Mouse (Mus musculus): Measurements from ENCODE around the gene Rfesd. TPM values are rescaled to one million over a fixed set of nuclear protein-coding genes. Genes with fewer than 3 reads are reported as not detected.

The Rfesd gene
- polyA plus RNA-seq (2012; rRNA removed) (8.6 and 11.0 TPM in 2 replicates), polyA plus RNA-seq (2014; fragmentation: Nextera tagmentation; extraction: Ambion mirVana) (20.6 and 21.3 TPM in 2 replicates)

DNA sequence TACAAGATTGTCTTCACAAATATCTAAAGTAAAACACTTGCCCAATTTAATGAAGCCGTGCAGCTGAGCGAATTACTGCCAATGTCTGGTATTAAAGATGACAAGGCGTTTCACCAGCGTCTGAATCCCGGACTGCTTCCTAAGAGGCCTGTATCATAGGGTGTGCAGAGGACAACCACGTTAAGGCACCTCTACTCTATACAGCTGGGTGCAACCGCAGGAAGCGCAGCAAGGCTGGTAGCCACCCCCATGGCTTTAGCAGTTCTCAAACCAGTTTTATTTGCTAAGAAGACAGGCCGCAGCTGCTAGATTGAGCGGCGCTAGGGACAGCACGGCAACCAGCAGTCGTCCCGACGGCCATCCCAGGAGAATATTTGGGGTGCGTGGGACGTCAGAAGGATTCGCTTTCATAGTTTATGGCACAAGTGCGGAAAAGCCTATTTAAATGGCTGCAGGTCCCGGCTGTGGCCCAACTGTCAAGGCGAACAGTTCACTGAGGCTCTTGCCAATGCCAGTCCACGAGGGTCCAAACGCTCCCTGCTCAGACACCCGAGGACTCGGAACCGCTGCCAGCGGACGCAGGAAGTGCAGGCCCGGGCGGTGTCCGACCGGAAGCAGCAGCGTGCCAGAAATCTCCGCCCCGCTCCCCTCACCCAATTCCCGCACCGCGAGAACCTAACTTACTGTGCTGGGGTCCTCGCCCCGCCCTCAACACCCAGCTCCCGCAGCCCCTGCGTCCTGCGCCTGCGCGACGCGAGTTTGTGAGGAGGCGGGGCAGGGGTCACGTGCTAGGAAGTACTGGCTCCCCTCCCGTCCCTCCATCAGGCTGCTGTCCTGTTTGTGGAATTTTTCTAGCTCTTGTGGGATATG lies at the start of gene Rfesd:
Gene Rfesd, minus strand, starts transcription at position 746 of the 870 bp plus-strand sequence.
- DNase-seq (ENCODE audit: low spot score) = peak; percentile 98
- peak within 1 kb of the TSS; percentile 78 for H3K4me3 ChIP-seq (replicated peaks; ENCODE audit: low read length)
- H3K9me3 ChIP-seq (ENCODE audit: control insufficient read depth, low read length) = no peaks in the 10 kb centered on the region
- no peaks in the 10 kb centered on the region for H3K27me3 ChIP-seq (ENCODE audit: control insufficient read depth, insufficient read depth, low read length)
- peak within 1 kb of the TSS; percentile 79 for H3K4me2 ChIP-seq (replicated peaks; ENCODE audit: low read depth, low read length, severe bottlenecking)
- peak; percentile 85; the same call in 1 of the 2 replicates for TF ChIP-seq POLR2A (IDR thresholded peaks at IDR 0.05; ENCODE audit: borderline replicate concordance, extremely low read depth, insufficient read depth, insufficient read length)
- H3K9ac ChIP-seq (ENCODE audit: low read depth, low read length, severe bottlenecking) = peak within 1 kb of the TSS; percentile 94
- ATAC-seq (ENCODE audit: low FRiP score, low read depth) = peak; percentile 100
- no peaks in the 10 kb centered on the region; the same call in 1 of the 2 replicates for H3K36me3 ChIP-seq (ENCODE audit: control insufficient read depth, insufficient read depth, low read length)
- WGBS = under 1% methylated on average over 50 of the region's 50 CpGs
- H3K27ac ChIP-seq (replicated peaks; ENCODE audit: low read depth, low read length) = peak within 1 kb of the TSS; percentile 94
- H3K4me1 ChIP-seq (ENCODE audit: control insufficient read depth, insufficient read depth, low read length) = peaks cover 4% of the 10 kb centered on the region

DNA sequence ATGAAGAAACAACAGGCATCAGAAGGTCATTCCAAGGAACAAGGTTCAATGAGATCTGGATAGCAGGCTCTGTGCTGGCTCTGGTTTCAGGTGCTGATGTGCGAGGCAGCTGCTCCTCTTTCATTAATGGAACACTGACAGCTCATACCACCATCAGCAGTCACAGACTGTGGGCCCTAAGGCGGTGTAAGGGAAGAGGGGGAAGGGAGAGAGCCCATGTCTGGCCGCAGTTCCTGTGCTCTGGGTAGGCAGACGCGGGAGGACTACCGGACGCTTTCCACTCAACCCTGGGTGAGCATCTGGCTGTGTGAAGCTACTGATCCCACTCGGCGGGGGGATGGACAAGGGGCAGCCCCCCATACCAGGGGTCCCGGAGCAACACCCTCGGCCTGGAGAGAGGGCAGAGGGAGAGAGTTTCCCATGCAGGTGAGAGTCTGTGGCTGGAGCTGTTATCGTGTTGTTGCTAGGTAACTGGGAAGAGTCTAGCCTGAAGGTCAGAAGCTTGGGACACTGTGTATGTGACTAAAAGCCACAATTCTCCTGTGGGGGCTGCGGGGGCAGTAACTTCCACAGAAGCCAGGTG lies 45.9 kb upstream of the Rfesd start:
- no peak for DNase-seq (ENCODE audit: low spot score)

DNA sequence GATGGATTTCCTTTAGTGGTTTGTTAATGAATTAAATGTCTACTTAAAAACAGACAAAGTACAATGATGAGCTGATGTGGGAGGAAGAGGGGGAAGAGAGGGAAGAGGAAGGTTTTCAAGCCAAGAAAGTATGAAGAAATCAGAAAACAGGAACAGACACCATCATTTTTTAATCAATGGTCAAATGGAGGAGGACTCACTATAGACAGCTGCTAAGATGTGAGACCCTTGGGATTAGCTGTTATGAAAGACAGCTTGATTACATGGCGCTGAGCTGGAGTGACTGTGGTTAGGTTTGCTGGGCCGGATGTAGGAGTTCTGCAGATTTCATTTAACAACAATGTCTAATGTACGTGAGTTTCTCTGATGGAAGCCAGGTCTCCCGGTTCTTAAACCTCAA lies 45.0 kb upstream of the Rfesd start:
- TF ChIP-seq POLR2A (IDR thresholded peaks at IDR 0.05; ENCODE audit: borderline replicate concordance, extremely low read depth, insufficient read depth, insufficient read length) = no peak
- DNase-seq (ENCODE audit: low spot score) (no peak), ATAC-seq (ENCODE audit: low FRiP score, low read depth) (no peak)
- 70% methylated on average over 4 of the region's 4 CpGs for WGBS
- no peak overlapping the region for H3K9ac ChIP-seq (ENCODE audit: low read depth, low read length, severe bottlenecking)
- H3K4me3 ChIP-seq (replicated peaks; ENCODE audit: low read length) = no peak overlapping the region
- H3K36me3 ChIP-seq (ENCODE audit: control insufficient read depth, insufficient read depth, low read length) = peaks cover 12% of the 10 kb centered on the region
- H3K4me2 ChIP-seq (replicated peaks; ENCODE audit: low read depth, low read length, severe bottlenecking) = no peak overlapping the region
- H3K27me3 ChIP-seq (ENCODE audit: control insufficient read depth, insufficient read depth, low read length) = no peaks in the 10 kb centered on the region
- no peaks in the 10 kb centered on the region for H3K4me1 ChIP-seq (ENCODE audit: control insufficient read depth, insufficient read depth, low read length)
- no peak overlapping the region for H3K27ac ChIP-seq (replicated peaks; ENCODE audit: low read depth, low read length)
- no peaks in the 10 kb centered on the region for H3K9me3 ChIP-seq (ENCODE audit: control insufficient read depth, low read length)

More for the DNA sequence above, 45.9 kb upstream of the Rfesd start:
- Histone ChIP-seq H3K36me3 (ENCODE audit: control insufficient read depth, insufficient read depth, low read length) (peaks cover 12% of the 10 kb centered on the region), H3K4me1 (ENCODE audit: control insufficient read depth, insufficient read depth, low read length) (no peaks in the 10 kb centered on the region), H3K4me2 (replicated peaks; ENCODE audit: low read depth, low read length, severe bottlenecking) (no peak overlapping the region), H3K27me3 (ENCODE audit: control insufficient read depth, insufficient read depth, low read length) (no peaks in the 10 kb centered on the region), H3K9me3 (ENCODE audit: control insufficient read depth, low read length) (no peaks in the 10 kb centered on the region), H3K27ac (replicated peaks; ENCODE audit: low read depth, low read length) (no peak overlapping the region), H3K9ac (ENCODE audit: low read depth, low read length, severe bottlenecking) (no peak overlapping the region), H3K4me3 (replicated peaks; ENCODE audit: low read length) (no peak overlapping the region)
- 51% methylated on average over 13 of the region's 13 CpGs for WGBS
- no peak for ATAC-seq (ENCODE audit: low FRiP score, low read depth)
- no peak for TF ChIP-seq POLR2A (IDR thresholded peaks at IDR 0.05; ENCODE audit: borderline replicate concordance, extremely low read depth, insufficient read depth, insufficient read length)

DNA sequence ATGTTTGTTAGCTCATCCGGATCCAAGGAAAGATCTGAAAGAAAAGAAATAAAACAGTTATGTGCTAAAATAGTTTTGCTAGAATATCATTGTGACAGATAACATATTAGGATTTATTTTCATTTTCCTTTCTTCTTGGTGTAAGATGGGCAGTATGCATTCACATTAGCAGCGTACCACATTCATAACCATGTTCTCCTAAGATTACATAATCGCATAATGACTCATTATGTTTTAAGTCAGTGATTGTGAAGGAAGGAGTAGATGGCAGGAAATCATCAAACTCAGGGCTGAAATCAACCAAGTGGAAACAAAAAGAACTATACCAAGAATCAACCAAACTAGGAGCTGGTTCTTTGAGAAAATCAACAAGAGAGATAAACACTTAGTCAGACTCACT lies 44.0 kb upstream of the Rfesd start:
- ATAC-seq (ENCODE audit: low FRiP score, low read depth) = no peak
- no peaks in the 10 kb centered on the region for H3K4me1 ChIP-seq (ENCODE audit: control insufficient read depth, insufficient read depth, low read length)
- WGBS = 96% methylated on average over 3 of the region's 3 CpGs

DNA sequence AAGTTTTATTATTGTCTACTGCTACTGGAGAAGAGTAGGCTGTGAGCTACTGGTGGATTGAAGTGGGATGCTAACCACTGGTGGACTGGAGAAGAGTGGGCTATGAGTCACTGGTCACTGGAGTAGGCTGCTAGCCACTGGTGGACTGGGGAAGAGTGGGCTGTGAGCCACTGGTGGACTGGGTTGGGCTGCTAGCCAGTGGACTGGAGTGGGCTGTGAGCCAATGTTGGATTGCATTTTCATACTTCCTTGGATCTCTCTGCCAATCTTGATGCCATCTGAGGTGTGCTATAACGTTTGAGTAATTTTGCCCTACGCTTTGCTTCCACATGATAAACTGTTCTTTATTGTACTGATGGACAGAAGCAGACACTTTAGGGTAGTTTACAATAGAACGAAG lies 43.6 kb upstream of the Rfesd start:
- no peak for TF ChIP-seq POLR2A (IDR thresholded peaks at IDR 0.05; ENCODE audit: borderline replicate concordance, extremely low read depth, insufficient read depth, insufficient read length)
- ATAC-seq (ENCODE audit: low FRiP score, low read depth) (no peak), DNase-seq (ENCODE audit: low spot score) (no peak)
- Histone ChIP-seq H3K9me3 (ENCODE audit: control insufficient read depth, low read length) (no peaks in the 10 kb centered on the region), H3K4me1 (ENCODE audit: control insufficient read depth, insufficient read depth, low read length) (no peaks in the 10 kb centered on the region), H3K27me3 (ENCODE audit: control insufficient read depth, insufficient read depth, low read length) (peaks cover 8% of the 10 kb centered on the region; the same call in 1 of the 2 replicates), H3K9ac (ENCODE audit: low read depth, low read length, severe bottlenecking) (no peak overlapping the region), H3K4me2 (replicated peaks; ENCODE audit: low read depth, low read length, severe bottlenecking) (no peak overlapping the region), H3K36me3 (ENCODE audit: control insufficient read depth, insufficient read depth, low read length) (peaks cover 12% of the 10 kb centered on the region), H3K27ac (replicated peaks; ENCODE audit: low read depth, low read length) (no peak overlapping the region), H3K4me3 (replicated peaks; ENCODE audit: low read length) (no peak overlapping the region)
- 91% methylated on average over 3 of the region's 3 CpGs for WGBS

More for the DNA sequence above, 44.0 kb upstream of the Rfesd start:
- H3K27ac ChIP-seq (replicated peaks; ENCODE audit: low read depth, low read length) = no peak overlapping the region
- no peak for TF ChIP-seq POLR2A (IDR thresholded peaks at IDR 0.05; ENCODE audit: borderline replicate concordance, extremely low read depth, insufficient read depth, insufficient read length)
- peaks cover 12% of the 10 kb centered on the region for H3K36me3 ChIP-seq (ENCODE audit: control insufficient read depth, insufficient read depth, low read length)
- no peak overlapping the region for H3K4me3 ChIP-seq (replicated peaks; ENCODE audit: low read length)
- no peak for DNase-seq (ENCODE audit: low spot score)
- H3K4me2 ChIP-seq (replicated peaks; ENCODE audit: low read depth, low read length, severe bottlenecking) = no peak overlapping the region
- no peak overlapping the region for H3K9ac ChIP-seq (ENCODE audit: low read depth, low read length, severe bottlenecking)
- H3K9me3 ChIP-seq (ENCODE audit: control insufficient read depth, low read length) = no peaks in the 10 kb centered on the region
- H3K27me3 ChIP-seq (ENCODE audit: control insufficient read depth, insufficient read depth, low read length) = 0 out of 2 replicates have a peak, but pooled peaks cover 5% of the 10 kb centered on the region

Measured in limb, embryonic 14.5 days (tissue).